Mouse (Mus musculus): ENCODE results near the gene Gjc1.

DNA sequence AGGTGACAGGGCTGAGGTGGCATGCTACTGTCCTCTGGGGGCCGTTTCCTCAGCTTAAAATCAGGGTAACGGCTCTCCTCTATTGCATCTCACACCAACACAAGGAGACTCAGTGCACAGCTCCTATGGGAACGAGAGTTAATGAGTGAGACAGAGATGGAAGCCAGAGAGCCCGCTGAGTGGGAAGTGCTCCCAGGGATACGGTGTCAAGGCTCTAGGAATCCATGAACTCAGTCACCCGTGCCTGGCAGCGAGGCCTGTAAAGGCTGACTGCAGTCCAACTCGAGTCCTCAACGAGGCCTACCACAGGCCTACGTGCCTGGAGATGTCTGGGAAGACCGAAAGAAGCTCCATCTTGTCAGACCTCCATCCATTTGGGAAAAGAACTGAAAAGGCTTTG lies 39.5 kb upstream of the Gjc1 start:
- no peak for TF ChIP-seq CTCF (IDR thresholded peaks at IDR 0.05; ENCODE audit: low read depth, low read length)
- no peak for TF ChIP-seq GATA1 (IDR thresholded peaks at IDR 0.05; ENCODE audit: borderline replicate concordance, low read length)
- no peak for TF ChIP-seq TAL1 (conservative IDR thresholded peaks at IDR 0.05; ENCODE audit: low read depth, low read length)
- no peak for TF ChIP-seq POLR2AphosphoS5 (IDR thresholded peaks at IDR 0.05; ENCODE audit: insufficient replicate concordance, low read depth, low read length)

Measured in G1E (cell line).